Mouse (Mus musculus) embryo, embryonic 11.5 days (tissue): ENCODE data around the gene Calcr.
A peak's percentile ranks its signal among the peaks of the same experiment; 100 is the strongest.
"Not testable (repeated sequence)": the region's sequence is repeated elsewhere in the genome, so short reads cannot be mapped to it uniquely, and the experiment has no call there.

Source experiments
- DNase-seq: peaks from one replicate; pipeline ENCODE4 v3.0.0-alpha.2; 2012; ENCODE audit warnings: low read depth, low spot score

The Calcr gene

DNA sequence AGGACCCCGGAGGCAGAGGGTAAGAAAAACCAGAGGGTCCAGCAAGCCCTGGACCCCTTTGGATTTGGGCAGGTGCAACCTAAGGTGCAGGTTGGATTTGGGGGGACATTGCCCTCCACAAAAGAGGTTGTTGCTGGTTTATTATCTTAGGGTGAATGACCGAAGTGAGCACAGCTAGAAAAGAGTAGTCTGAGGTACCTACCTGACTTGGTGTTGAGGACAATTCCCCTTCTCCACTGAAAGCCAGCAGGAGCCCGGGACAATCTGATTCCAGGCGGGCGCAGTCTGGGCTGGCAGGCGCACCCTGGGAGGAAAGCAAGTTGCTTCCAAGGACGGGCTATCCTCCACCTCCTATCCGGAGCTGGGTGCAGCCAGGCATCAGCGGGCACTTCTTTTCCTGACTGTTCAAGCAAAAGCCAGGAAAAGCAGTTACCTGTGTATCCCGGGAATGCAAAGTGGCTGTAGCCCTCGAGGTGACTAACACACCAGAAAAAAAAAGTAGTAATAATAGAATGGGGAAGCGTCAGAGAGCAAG lies at the start of gene Calcr:
Gene Calcr, minus strand, starts transcription at position 485 of the 535 bp plus-strand sequence.
- no peak for DNase-seq

DNA sequence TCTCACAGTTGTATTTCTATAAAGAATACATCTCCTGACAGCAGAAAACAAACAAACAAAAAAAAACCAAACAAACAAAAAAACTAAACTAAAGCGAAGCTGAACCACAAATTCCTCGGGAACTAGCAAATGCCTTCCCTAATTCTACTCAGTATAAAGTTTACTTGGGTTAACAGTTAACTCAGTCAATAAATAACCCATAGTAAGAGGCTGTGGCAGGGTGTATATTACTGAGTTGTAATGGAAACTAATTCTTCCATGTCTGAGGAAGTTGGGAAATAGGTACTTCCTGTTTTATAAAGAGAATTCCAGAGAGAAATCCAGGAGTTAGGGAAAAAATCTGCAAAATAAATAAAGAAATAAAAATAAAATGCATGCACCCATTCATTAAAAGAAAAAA lies 3.0 kb upstream of the Calcr start:
- no peak for DNase-seq

DNA sequence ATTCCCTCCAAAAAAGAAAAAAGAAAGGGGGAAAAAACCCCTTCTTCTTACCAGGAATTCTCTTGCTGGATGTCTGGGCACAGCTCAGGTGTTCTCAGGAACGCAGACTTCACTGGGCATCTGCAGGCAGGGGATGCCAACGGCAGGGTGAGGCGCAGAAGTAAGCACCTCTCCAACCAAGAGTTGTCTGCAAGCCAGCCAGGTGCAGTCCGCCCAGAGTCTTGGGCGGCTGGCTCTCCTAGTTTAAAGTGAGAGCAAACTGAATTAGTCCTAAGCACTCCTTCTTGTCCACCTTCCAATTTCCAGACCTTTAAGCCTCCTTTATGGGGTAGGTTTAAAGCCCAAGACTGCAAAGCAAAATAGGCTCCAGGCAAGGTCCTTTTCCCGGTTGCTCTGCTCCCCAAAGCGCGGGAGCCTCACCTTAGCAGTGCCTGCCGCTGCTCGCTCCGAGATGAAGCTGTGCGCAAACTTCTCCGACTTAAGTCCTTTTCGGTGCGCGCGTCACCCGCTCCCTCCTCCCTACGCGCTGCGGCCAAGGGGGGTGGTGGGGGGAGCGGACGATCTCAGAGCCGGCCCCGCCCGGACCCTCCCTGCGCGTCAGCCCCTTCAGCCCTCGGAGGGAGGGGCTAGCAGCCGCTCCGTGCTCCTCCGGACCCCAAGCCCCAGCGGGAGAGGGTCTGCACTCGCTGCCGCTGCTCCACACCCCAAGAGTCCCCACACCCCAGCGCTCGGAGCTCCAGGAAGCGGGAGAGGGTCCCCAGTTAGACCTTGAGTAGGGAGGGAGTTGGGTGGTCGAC lies 1.1 kb downstream of the Calcr start:
- DNase-seq = peak; percentile 20

DNA sequence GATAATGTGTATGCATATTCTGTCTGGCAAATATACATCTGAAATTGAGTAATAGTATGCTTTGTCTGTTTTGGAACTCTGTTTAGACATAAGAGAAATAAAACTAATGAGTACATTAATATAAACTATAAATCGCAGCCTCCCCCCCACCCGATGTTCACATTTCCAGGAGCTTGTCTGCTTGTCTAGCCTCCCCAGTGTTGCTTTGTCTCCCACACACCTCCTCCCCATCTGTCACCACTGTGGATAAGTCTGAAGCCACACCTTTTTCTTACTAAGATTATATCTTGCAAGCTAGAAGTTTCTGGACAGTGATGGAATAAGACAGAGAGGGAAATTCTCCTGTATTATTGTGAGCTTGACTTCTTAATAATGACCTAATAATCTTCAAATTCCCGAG lies 12.9 kb downstream of the Calcr start:
- DNase-seq = no peak

DNA sequence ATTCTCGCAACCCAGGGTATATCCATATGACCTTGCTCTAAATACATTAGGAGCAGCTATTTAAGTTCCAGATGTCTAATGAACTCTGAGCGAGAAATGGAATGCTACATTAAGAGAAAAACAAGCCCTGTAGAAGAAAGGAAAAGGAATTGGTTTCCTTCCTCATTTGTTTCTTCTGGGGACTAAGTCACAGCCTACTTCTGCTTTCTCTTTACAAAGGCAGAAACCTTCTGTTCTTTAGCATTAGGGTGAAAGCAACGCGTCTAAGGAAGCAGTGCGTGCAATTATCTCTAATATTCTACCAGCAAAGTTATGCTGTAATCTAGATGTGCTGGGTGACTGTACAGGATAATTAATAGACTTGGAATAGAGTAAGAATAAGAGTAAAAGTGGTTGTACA lies 14.9 kb downstream of the Calcr start:
- DNase-seq = no peak

DNA sequence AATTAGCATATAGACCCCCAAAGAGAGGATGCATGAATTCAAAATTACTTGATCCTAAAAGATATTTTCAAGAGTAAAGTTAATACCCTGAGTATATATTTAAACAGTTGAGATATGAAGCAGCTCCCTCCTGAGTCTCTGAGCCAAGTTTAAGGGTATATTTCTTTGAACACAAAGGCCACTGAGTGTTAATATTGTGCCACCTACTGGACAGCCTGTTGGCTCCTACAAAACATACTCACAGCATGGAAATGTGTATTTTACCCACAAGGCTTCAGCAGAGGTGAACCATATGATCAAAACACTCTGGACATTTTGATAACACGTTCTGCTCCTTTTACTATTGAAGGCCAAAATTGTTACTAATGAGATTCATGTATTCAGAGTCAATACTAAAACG lies 19.0 kb downstream of the Calcr start:
- DNase-seq = no peak

DNA sequence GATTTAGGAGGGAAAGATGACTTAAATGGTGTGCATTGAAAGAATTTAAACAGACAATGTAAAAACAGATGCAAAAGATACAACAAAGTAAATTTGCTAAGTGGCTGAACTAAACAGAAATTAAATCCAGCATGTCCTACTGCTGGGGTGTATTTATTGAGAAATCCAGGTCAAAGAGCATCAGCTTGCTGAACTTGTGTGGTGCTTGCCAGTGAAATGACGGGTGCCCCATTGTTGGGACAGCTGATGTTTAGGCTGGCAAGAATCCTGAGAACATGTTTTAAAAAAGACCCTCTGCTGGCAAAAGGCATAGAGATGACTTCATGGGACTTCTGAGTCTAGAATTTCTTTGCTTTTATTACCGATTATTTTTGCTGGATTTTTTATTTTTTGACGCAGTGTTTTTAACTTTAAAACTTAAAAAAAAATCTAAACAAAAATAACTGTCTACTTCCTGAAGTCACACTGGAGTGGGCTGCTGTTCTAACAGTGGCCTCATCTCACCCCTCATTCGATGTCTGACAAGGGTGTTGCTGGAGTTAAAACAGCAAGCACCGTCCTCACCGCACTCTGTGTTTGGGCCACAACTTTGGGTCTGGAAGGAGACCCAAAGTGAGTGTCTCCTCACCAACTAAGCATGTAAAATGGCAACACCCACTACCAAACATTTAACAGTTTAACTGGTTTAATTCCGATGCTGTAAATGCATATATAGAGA lies 22.4 kb downstream of the Calcr start:
- no peak for DNase-seq

DNA sequence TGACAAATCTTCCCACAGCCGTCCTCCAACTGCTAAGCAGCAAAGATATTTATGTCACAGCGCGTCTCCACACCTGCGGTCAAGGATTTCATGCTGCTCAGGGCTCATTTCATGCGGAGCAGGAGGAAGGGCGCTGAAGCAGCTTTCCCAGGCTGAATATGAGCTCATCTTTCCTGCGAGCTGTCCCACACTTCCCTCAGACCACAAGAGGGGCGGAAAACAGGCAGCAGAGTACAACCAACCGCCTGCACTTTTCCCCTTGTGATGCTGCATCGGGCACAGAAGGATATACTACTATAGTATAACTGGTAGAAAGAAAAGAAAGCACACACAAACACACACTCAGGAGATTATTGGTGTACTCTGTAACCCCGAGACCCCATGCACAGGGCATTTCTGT lies 23.2 kb downstream of the Calcr start:
- no peak for DNase-seq

DNA sequence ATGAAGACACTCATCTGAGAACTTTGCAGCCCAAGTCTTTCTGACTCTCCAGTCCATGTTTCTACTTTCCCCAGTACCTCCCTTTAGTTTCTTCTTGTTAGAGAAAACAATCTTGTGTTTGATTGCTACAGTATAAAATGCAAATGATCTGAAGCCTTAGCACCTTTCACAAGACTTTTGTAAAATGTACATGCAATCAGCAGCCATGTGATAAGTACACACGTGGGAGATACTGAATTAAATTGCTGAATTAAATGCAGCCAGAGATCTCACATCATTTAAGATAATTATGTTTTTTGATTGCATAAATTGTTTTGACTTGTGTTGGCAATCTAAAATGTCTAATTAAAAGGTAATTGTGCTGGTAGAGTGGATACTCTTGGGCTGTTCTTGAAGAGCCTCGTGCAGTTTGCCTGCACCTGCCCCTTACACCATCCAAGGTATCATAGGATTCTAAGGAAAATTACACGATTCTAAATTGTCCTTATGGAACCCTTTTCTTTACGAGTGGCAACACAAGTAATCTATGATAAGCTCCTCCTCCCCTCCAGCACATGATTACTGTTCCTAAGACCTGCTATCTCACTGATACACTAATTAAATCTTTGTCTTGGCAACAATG lies 34.2 kb downstream of the Calcr start:
- DNase-seq = no peak

DNA sequence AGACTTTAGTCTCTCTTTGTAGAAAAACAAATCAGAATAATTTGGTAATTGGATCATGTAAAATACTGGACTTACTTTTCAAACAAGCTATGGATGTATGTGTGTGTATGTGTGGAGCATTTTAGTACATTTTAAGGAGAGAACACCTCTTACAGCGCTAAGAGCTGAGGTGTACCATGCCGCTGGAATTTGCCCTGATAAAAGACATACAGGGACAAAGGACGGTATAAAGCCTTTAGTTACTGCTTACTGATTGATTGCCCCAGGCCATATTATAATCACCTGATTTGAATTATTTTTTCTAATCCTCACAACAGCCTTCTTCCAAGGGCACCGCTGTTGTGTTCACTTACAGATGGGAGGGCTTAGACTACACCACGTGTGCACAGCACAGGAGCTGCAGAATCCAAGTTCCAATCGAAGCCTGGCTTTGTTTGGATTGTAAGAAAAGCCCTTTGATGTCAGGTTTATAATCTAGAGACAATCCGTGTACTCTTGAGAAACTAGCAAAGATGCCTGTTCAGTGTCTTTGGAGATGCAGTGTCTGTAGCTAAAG lies 76.3 kb downstream of the Calcr start:
- no peak for DNase-seq

DNA sequence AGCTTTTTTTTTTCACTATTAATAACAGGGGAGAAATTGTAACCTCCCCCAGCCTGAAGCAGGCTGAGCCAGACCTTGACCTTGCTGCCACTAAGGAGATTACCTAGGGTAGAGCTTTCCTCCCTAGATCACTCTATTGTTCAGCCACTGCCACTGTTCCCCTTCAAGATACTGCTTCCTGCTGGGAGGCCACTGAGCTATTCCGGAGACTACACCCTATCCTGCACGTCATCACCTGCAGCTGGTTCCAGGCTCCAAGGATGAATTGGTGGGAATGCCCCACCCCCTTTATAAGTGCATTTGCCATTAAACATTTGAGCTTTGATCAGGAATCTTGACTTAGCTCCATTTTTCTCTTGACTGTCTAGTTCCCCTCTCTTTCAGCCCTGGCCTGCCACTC lies 86.2 kb downstream of the Calcr start:
- not testable (repeated sequence) for DNase-seq

DNA sequence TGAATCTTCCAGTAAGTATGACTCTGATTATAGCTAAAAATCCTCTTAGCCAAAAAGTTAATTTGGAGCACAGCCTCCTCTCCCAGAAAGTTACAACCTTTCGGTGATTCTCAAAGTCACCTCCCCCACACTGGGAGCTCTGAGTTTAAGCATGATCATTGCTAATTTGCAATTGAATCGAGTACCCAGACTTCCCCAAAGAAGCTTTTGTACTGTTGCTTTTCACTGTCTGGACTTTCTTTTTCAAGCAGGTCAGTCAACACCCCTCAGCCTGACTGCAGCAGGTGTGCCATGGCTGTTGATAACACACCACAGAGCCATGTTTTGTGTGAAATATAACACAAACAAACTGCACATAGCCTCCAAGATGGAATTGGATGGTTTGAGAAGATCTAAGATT lies 86.7 kb downstream of the Calcr start:
- DNase-seq = no peak

DNA sequence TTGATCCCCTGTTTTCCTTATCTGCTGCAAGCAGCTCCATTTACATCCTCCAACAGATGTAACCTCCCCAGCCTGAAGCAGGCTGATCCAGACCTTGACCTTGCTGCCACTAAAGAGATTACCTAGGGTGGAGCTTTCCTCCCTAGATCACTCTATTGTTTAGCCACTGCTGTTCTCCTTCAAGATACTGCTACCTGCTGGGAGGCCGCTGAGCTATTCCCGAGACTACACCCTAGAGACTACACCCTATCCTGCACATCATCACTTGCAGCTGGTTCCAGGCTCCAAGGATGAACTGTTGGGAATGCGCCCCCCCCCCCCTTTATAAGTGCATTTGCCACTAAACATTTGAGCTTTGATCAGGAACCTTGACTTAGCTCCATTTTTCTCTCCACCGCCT lies 92.6 kb downstream of the Calcr start:
- DNase-seq = not testable (repeated sequence)

DNA sequence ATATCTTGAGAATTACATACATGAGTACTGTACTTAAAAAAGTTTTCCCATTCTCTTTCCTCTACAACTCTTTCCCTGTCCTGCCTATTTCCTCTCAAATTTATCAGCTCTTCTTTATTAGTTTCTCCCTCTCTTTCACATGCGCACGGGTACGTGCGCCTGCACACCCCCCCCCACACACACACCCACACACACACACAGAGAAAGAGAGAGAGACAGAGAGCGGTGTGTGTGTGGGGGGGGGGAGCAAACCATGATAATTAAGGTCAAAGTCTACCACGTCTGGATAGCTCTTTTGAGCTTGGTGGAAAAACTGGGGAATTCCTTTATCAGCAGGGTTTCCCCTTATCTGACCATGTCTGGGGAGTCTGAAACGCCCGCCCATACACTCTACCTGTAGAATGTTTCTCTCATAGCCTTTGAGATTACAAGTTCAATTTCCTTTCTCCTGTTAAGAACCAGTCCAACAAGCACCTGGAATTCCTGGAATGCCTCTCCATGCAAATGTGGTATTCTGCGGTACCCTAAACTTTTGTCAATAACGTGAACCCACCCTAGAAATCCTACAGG lies 100.3 kb downstream of the Calcr start:
- DNase-seq = no peak

DNA sequence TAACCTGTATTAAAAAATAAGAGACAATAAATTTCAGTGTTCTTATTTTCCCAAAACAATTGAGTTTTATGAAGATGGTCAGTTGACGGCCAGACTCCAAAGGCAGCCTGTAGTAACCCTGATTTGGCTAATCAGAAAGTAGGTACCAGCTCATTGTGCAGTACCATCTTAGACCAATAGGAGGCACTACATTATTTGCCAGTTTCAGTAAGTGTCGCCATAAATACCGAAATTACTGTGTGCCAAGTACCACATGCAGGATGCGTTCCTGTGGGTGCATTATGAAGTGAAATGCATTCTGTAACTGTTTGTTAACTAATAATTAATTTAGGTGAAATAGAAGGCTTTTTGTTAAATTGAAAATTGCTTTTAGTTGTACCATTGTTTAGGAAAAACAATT lies 106.1 kb downstream of the Calcr start:
- no peak for DNase-seq
